Mouse (Mus musculus) midbrain, embryonic 13.5 days (tissue): ENCODE data around the gene 1700029P11Rik. TPM values are rescaled to one million over a fixed set of nuclear protein-coding genes. Genes with fewer than 3 reads are reported as not detected.

ENCODE experiments used
- ATAC-seq: fragments of 200-750 bp; cut with Nextera tagmentation; 2 replicates; pipeline ENCODE4 v1.8.0; 2017; ENCODE audit warnings: mild to moderate bottlenecking, moderate TSS enrichment, moderate library complexity
- H3K27ac ChIP-seq: fragments of 300-500 bp; sonication (generic); 2 replicates; pipeline ENCODE4 v1.5.1; 2015; ENCODE audit warnings: inconsistent platforms, mild to moderate bottlenecking, moderate library complexity
- H3K27me3 ChIP-seq: fragments of 300-500 bp; sonication (generic); 2 replicates; pipeline ENCODE4 v1.6.1; 2015; ENCODE audit warnings: mild to moderate bottlenecking, inconsistent platforms
- H3K36me3 ChIP-seq: fragments of 300-500 bp; sonication (generic); 2 replicates; pipeline ENCODE4 v1.6.1; 2015; ENCODE audit warnings: mild to moderate bottlenecking, inconsistent platforms
- H3K4me1 ChIP-seq: fragments of 300-500 bp; sonication (generic); replicated peaks from 2 replicates; pipeline ENCODE4 v1.6.1; 2015; ENCODE audit warnings: inconsistent platforms
- H3K4me2 ChIP-seq: fragments of 300-500 bp; sonication (generic); replicated peaks from 2 replicates; pipeline ENCODE4 v1.6.1; 2015; ENCODE audit warnings: moderate library complexity, mild to moderate bottlenecking, inconsistent platforms
- H3K4me3 ChIP-seq: fragments of 300-500 bp; sonication (generic); replicated peaks from 2 replicates; pipeline ENCODE4 v1.5.1; 2015; ENCODE audit warnings: mild to moderate bottlenecking, inconsistent platforms
- H3K9ac ChIP-seq: fragments of 300-500 bp; sonication (generic); replicated peaks from 2 replicates; pipeline ENCODE4 v1.6.1; 2015; ENCODE audit warnings: mild to moderate bottlenecking, inconsistent platforms
- H3K9me3 ChIP-seq: fragments of 300-500 bp; sonication (generic); 2 replicates; pipeline ENCODE4 v1.6.1; 2016; ENCODE audit warnings: mild to moderate bottlenecking, inconsistent platforms
- WGBS: fragments of 180-500 bp; shearing (Covaris S2); methylation state at CpG from one replicate; pipeline ENCODE4 v1.1.7; 2015; 5-methylcytosine and 5-hydroxymethylcytosine counted together
- polyA plus RNA-seq: library from polyadenylated mRNA; unstranded; fragments of >200 nt; fragmentation: Nextera tagmentation; extraction: Ambion mirVana; gene quantifications from 2 replicates; pipeline ENCODE4 v1.2.1, GENCODE M21; 2015

Gene 1700029P11Rik
- polyA plus RNA-seq, 1 experiment from 2014 or later: not detected

GRCm38 (mm10) chr15:81943176-81943749 lies 37.1 kb upstream of the 1700029P11Rik start:
- Histone ChIP-seq H3K4me1 (peaks cover 25% of the 10 kb centered on the region), H3K36me3 (peaks cover 18% of the 10 kb centered on the region), H3K9me3 (no peaks in the 10 kb centered on the region), H3K9ac (no peak overlapping the region), H3K4me3 (no peak overlapping the region), H3K27ac (0 out of 2 replicates have a peak overlapping the region, but pooled peaks have one; percentile 35), H3K27me3 (no peaks in the 10 kb centered on the region), H3K4me2 (0 out of 2 replicates have a peak overlapping the region, but pooled peaks have one; percentile 5)
- peak; percentile 57 for ATAC-seq
- 3% methylated on average over 9 of the region's 9 CpGs for WGBS

- Histone ChIP-seq H3K9me3 (no peaks in the 10 kb centered on the region), H3K36me3 (peaks cover 63% of the 10 kb centered on the region), H3K4me2 (no peak overlapping the region), H3K27ac (no peak overlapping the region), H3K9ac (no peak overlapping the region), H3K4me3 (no peak overlapping the region), H3K4me1 (no peaks in the 10 kb centered on the region), H3K27me3 (no peaks in the 10 kb centered on the region)
- WGBS: 84% methylated on average over 10 of the region's 10 CpGs
- ATAC-seq: no peak
Measured at GRCm38 (mm10) chr15:81949076-81949475, 31.3 kb upstream of the 1700029P11Rik start.

- no peak overlapping the region for H3K27ac ChIP-seq
- H3K9me3 ChIP-seq: no peaks in the 10 kb centered on the region
- no peak overlapping the region for H3K4me2 ChIP-seq
- WGBS: 71% methylated on average over 11 of the region's 11 CpGs
- H3K4me1 ChIP-seq: no peaks in the 10 kb centered on the region
- H3K9ac ChIP-seq: no peak overlapping the region
- no peaks in the 10 kb centered on the region for H3K27me3 ChIP-seq
- no peak overlapping the region for H3K4me3 ChIP-seq
- no peak for ATAC-seq
- peaks cover 68% of the 10 kb centered on the region for H3K36me3 ChIP-seq
Measured at GRCm38 (mm10) chr15:81949476-81950131, 30.7 kb upstream of the 1700029P11Rik start.

GRCm38 (mm10) chr15:81950716-81951115 lies 29.6 kb upstream of the 1700029P11Rik start:
- H3K4me1 ChIP-seq: no peaks in the 10 kb centered on the region
- no peak overlapping the region for H3K27ac ChIP-seq
- H3K4me3 ChIP-seq: no peak overlapping the region
- ATAC-seq: no peak
- no peak overlapping the region for H3K4me2 ChIP-seq
- no peak overlapping the region for H3K9ac ChIP-seq
- H3K36me3 ChIP-seq: peaks cover 71% of the 10 kb centered on the region
- H3K27me3 ChIP-seq: no peaks in the 10 kb centered on the region
- 90% methylated on average over 5 of the region's 5 CpGs for WGBS
- H3K9me3 ChIP-seq: no peaks in the 10 kb centered on the region

- Histone ChIP-seq H3K4me2 (no peak overlapping the region), H3K9ac (no peak overlapping the region), H3K9me3 (no peaks in the 10 kb centered on the region), H3K4me1 (no peaks in the 10 kb centered on the region), H3K27me3 (no peaks in the 10 kb centered on the region), H3K4me3 (no peak overlapping the region), H3K36me3 (peaks cover 74% of the 10 kb centered on the region), H3K27ac (no peak overlapping the region)
- ATAC-seq: peak; percentile 32; the same call in 1 of the 2 replicates
- 84% methylated on average over 9 of the region's 9 CpGs for WGBS
Measured at GRCm38 (mm10) chr15:81951159-81951558, 29.2 kb upstream of the 1700029P11Rik start.

- Histone ChIP-seq H3K27me3 (no peaks in the 10 kb centered on the region), H3K9me3 (no peaks in the 10 kb centered on the region), H3K36me3 (peaks cover 65% of the 10 kb centered on the region), H3K4me2 (no peak overlapping the region), H3K27ac (no peak overlapping the region), H3K4me1 (no peaks in the 10 kb centered on the region), H3K9ac (no peak overlapping the region), H3K4me3 (no peak overlapping the region)
- 84% methylated on average over 4 of the region's 4 CpGs for WGBS
- no peak for ATAC-seq
Measured at GRCm38 (mm10) chr15:81952310-81952709, 28.0 kb upstream of the 1700029P11Rik start.

- no peak overlapping the region for H3K27ac ChIP-seq
- no peaks in the 10 kb centered on the region for H3K9me3 ChIP-seq
- no peak overlapping the region for H3K4me3 ChIP-seq
- 97% methylated on average over 9 of the region's 9 CpGs for WGBS
- H3K36me3 ChIP-seq: peaks cover 47% of the 10 kb centered on the region
- no peaks in the 10 kb centered on the region for H3K27me3 ChIP-seq
- H3K4me1 ChIP-seq: peaks cover 2% of the 10 kb centered on the region; the same call in 1 of the 2 replicates
- no peak overlapping the region for H3K9ac ChIP-seq
- no peak overlapping the region for H3K4me2 ChIP-seq
- no peak for ATAC-seq
Measured at GRCm38 (mm10) chr15:81954151-81954583, 26.2 kb upstream of the 1700029P11Rik start.

GRCm38 (mm10) chr15:81954716-81955115 lies 25.6 kb upstream of the 1700029P11Rik start:
- ATAC-seq: no peak
- H3K27ac ChIP-seq: no peak overlapping the region
- H3K4me3 ChIP-seq: no peak overlapping the region
- peaks cover 41% of the 10 kb centered on the region for H3K36me3 ChIP-seq
- no peaks in the 10 kb centered on the region for H3K9me3 ChIP-seq
- H3K27me3 ChIP-seq: no peaks in the 10 kb centered on the region
- no peak overlapping the region for H3K9ac ChIP-seq
- peaks cover 7% of the 10 kb centered on the region; the same call in 1 of the 2 replicates for H3K4me1 ChIP-seq
- no peak overlapping the region for H3K4me2 ChIP-seq
- WGBS: 94% methylated on average over 6 of the region's 6 CpGs

GRCm38 (mm10) chr15:81955414-81955813 lies 24.9 kb upstream of the 1700029P11Rik start:
- no peak overlapping the region for H3K4me2 ChIP-seq
- H3K27ac ChIP-seq: no peak overlapping the region
- H3K4me1 ChIP-seq: peaks cover 8% of the 10 kb centered on the region
- no peak overlapping the region for H3K4me3 ChIP-seq
- no peaks in the 10 kb centered on the region for H3K27me3 ChIP-seq
- H3K36me3 ChIP-seq: peaks cover 35% of the 10 kb centered on the region
- no peak overlapping the region for H3K9ac ChIP-seq
- no peaks in the 10 kb centered on the region for H3K9me3 ChIP-seq
- ATAC-seq: no peak
- 92% methylated on average over 15 of the region's 15 CpGs for WGBS

GRCm38 (mm10) chr15:81956457-81956856 lies 23.9 kb upstream of the 1700029P11Rik start:
- no peaks in the 10 kb centered on the region for H3K27me3 ChIP-seq
- H3K4me2 ChIP-seq: no peak overlapping the region
- WGBS: 53% methylated on average over 8 of the region's 8 CpGs
- no peak overlapping the region for H3K4me3 ChIP-seq
- H3K27ac ChIP-seq: no peak overlapping the region
- no peak overlapping the region for H3K9ac ChIP-seq
- peaks cover 24% of the 10 kb centered on the region for H3K36me3 ChIP-seq
- ATAC-seq: no peak
- peaks cover 8% of the 10 kb centered on the region for H3K4me1 ChIP-seq
- H3K9me3 ChIP-seq: no peaks in the 10 kb centered on the region

GRCm38 (mm10) chr15:81957598-81957997 lies 22.7 kb upstream of the 1700029P11Rik start:
- Histone ChIP-seq H3K27ac (no peak overlapping the region), H3K9ac (peak overlapping the region; percentile 14; the same call in 1 of the 2 replicates), H3K27me3 (no peaks in the 10 kb centered on the region), H3K4me1 (peaks cover 8% of the 10 kb centered on the region), H3K36me3 (peaks cover 14% of the 10 kb centered on the region), H3K4me2 (no peak overlapping the region), H3K9me3 (no peaks in the 10 kb centered on the region), H3K4me3 (no peak overlapping the region)
- 86% methylated on average over 11 of the region's 11 CpGs for WGBS
- no peak for ATAC-seq

GRCm38 (mm10) chr15:81958906-81959305 lies 21.4 kb upstream of the 1700029P11Rik start:
- H3K9me3 ChIP-seq: no peaks in the 10 kb centered on the region
- peaks cover 13% of the 10 kb centered on the region for H3K36me3 ChIP-seq
- no peak overlapping the region for H3K27ac ChIP-seq
- WGBS: 94% methylated on average over 3 of the region's 3 CpGs
- H3K4me1 ChIP-seq: peaks cover 8% of the 10 kb centered on the region
- H3K4me2 ChIP-seq: no peak overlapping the region
- no peaks in the 10 kb centered on the region for H3K27me3 ChIP-seq
- H3K9ac ChIP-seq: no peak overlapping the region
- no peak overlapping the region for H3K4me3 ChIP-seq
- ATAC-seq: no peak
